Mouse (Mus musculus) heart, adult 2 months (tissue): ENCODE data around the gene Rpl32. TPM values are rescaled to one million over a fixed set of nuclear protein-coding genes. Genes with fewer than 3 reads are reported as not detected.
A peak's percentile ranks its signal among the peaks of the same experiment; 100 is the strongest.

Experiments
- DNase-seq, 2 experiments: peaks; one replicate each; pipeline ENCODE4 v3.0.0; 2021
- H3K27ac ChIP-seq: fragments of 200-600 bp; 2 replicates; pipeline ENCODE4 v1.8.1; 2022
- H3K27me3 ChIP-seq: fragments of 200-500 bp; 2 replicates; pipeline ENCODE4 v1.6.1; 2012; ENCODE audit warnings: mild to moderate bottlenecking, low read length, inconsistent platforms, mixed read lengths; ENCODE audit not compliant: control insufficient read depth, insufficient read depth
- H3K36me3 ChIP-seq: fragments of 200-500 bp; 2 replicates; pipeline ENCODE4 v1.6.1; 2012; ENCODE audit warnings: low read length, inconsistent platforms; ENCODE audit not compliant: control insufficient read depth, insufficient read depth
- H3K4me1 ChIP-seq: fragments of 200-500 bp; 2 replicates; pipeline ENCODE4 v1.6.1; 2011; ENCODE audit warnings: low read length; ENCODE audit not compliant: control insufficient read depth, insufficient read depth
- H3K4me3 ChIP-seq: fragments of 200-600 bp; 2 replicates; pipeline ENCODE4 v1.8.1; 2022
- H3K79me2 ChIP-seq: fragments of 200-500 bp; replicated peaks from 2 replicates; pipeline ENCODE4 v1.6.1; 2012; ENCODE audit warnings: mild to moderate bottlenecking, inconsistent platforms, low read length, moderate library complexity, mixed read lengths; ENCODE audit not compliant: control insufficient read depth, insufficient read depth
- H3K9ac ChIP-seq: fragments of 200-500 bp; 2 replicates; pipeline ENCODE4 v1.6.1; 2012; ENCODE audit warnings: low read depth, mild to moderate bottlenecking, control low read depth, inconsistent platforms, low read length, mixed read lengths
- CTCF ChIP-seq: fragments of 200-600 bp; IDR thresholded peaks from 2 replicates; pipeline ENCODE4 v1.8.1; 2022; ENCODE audit warnings: antibody characterized with exemption, mild to moderate bottlenecking, moderate library complexity
- EP300 ChIP-seq: fragments of 200-500 bp; IDR thresholded peaks from 2 replicates; pipeline ENCODE4 v1.6.1; 2011; ENCODE audit warnings: low read depth, low read length, control low read depth; ENCODE audit not compliant: insufficient read depth
- POLR2A ChIP-seq: fragments of 200-500 bp; IDR thresholded peaks from 2 replicates; pipeline ENCODE4 v1.6.1; 2011; ENCODE audit warnings: mild to moderate bottlenecking, low read depth, low read length, control low read depth; ENCODE audit not compliant: insufficient read depth
- WGBS: fragments of 180-500 bp; shearing (Covaris S2); methylation state at CpG from one replicate; pipeline ENCODE4 v1.1.7; 2018; 5-methylcytosine and 5-hydroxymethylcytosine counted together
- intact Hi-C: fragments of 180-260 bp; cut with DNase I; formaldehyde crosslinking; loops from one replicate; pipeline ENCODE4 v1.15.1; 2025
- polyA plus RNA-seq: library from polyadenylated mRNA; depleted of rRNA; stranded (reverse); fragments of >200 nt; gene quantifications from 2 replicates; pipeline ENCODE4 v1.2.3, GENCODE M21; 2012
- total RNA-seq, 2 experiments: library from RNA; stranded (reverse); gene quantifications; 2 replicates each; pipeline ENCODE4 v1.2.3; 2021

Rpl32 gene
- total and polyA plus RNA-seq, 3 experiments: 328 to 679 (median 579) TPM

DNA sequence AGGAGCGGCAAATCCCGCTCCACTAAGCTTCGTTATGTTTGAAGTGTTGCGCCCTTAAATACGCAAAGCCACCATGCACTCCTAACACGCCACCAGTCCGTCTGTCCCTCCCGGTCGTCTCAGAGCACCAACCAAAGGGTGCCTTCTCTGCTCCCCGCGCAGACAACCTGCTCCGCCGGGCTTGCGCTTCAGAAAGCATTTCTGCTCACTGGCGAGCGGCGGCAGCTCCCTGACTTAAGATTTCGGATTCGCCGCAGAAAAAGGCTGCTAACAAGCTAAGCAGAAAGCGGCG is 405 bp downstream of the Rpl32 start:
- WGBS: under 1% methylated on average over 22 of the region's 22 CpGs
- peak overlapping the region; percentile 99 for H3K9ac ChIP-seq
- H3K27me3 ChIP-seq: no peaks in the 10 kb centered on the region
- H3K4me1 ChIP-seq: peaks cover 10% of the 10 kb centered on the region
- intact Hi-C loops: loop anchor here (5.0 kb wide), 1 partner anchor 206 kb away; the partner anchor contains the start of gene Mkrn2
- H3K4me3 ChIP-seq: peak overlapping the region; percentile 99
- H3K27ac ChIP-seq: peak overlapping the region; percentile 98
- 0 out of 2 replicates have a peak, but pooled peaks cover 3% of the 10 kb centered on the region for H3K79me2 ChIP-seq
- no peak for DNase-seq
- TF ChIP-seq EP300 (no peak), CTCF (no peak), POLR2A (no peak)
- peaks cover 13% of the 10 kb centered on the region for H3K36me3 ChIP-seq

DNA sequence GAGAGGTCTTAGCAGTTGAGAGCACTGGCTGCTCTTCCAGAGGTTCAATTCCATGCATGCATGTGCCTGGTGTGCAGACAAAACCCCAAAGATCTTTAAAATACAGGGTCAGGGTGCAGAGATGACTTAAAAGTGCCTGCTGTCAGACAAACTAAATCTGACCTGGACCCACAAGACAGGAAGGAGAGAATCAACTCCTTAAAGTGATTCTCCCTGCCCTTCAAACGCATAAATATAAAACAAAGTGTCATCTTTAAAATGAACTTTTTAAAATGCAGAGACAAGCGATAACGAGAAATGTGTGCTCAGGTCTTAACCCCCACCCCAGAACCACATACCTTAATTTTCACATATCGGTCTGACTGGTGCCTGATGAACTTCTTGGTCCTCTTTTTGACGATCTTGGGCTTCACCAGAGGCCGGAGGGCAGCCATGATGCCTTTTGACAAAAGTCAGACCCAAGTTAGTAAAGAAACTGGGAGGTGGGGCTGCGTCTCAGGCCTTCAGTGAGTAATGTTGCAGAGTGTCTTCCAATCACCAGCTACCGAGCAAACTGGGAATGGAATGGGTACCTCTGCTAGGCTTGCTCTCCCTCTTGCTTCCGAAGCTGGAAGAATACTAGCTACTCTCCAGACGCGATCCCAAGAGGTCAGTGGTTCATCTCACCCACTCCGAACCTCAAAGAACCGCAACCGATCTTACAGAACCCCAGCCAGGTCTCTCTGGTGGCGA is 917 bp downstream of the Rpl32 start:
- peak overlapping the region; percentile 99 for H3K9ac ChIP-seq
- DNase-seq: no peak
- H3K79me2 ChIP-seq: 0 out of 2 replicates have a peak, but pooled peaks cover 3% of the 10 kb centered on the region
- peak overlapping the region; percentile 99 for H3K4me3 ChIP-seq
- WGBS: 2% methylated on average over 15 of the region's 15 CpGs
- H3K36me3 ChIP-seq: peaks cover 13% of the 10 kb centered on the region
- no peaks in the 10 kb centered on the region for H3K27me3 ChIP-seq
- TF ChIP-seq EP300 (no peak), CTCF (no peak), POLR2A (no peak)
- intact Hi-C loops: loop anchor here (5.0 kb wide), 1 partner anchor 205 kb away; the partner anchor contains the start of gene Mkrn2
- H3K27ac ChIP-seq: peak overlapping the region; percentile 98
- peaks cover 10% of the 10 kb centered on the region for H3K4me1 ChIP-seq

DNA sequence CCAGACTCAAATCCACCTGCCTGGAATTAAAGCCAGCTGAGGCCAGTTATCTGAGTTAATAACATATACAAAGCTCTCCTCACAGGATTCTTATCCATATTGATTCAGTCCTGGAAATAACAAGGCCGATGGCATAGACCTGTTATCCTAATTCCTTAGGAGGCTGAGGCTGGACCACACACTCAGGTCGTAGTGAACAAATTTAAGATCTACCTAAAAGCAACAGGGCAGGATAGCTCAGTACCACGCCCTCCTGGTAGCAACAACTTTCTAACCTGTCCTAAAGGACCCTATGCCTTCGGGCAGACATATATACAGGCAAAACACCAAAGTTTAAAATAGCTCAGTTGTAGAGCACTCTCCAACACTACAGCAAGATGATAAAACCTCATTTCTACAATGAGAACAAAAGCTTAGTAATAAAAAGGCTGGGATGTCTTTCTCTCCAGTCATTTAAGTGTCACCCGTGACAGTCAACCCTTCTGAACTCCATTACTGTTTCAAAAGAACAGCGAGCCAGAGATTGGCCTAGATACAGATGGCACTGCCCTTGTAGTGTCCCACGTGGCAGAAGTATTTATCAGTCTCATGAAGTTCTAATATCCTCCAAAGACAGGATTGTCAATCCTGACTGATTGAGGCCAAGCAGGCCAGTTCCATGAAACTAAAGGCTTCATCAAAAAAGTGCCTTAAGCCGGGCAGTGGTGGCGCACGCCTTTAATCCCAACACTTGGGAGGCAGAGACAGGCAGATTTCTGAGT is 3.9 kb downstream of the Rpl32 start:
- H3K4me1 ChIP-seq: peaks cover 10% of the 10 kb centered on the region
- intact Hi-C loops: loop anchor here (5.0 kb wide), 2 partner anchors 77 to 202 kb away; partner anchors contain the start of gene Mkrn2
- peaks cover 13% of the 10 kb centered on the region for H3K36me3 ChIP-seq
- H3K27ac ChIP-seq: no peak overlapping the region
- 66% methylated on average over 10 of the region's 10 CpGs for WGBS
- TF ChIP-seq EP300 (no peak), CTCF (no peak), POLR2A (no peak)
- H3K9ac ChIP-seq: no peak overlapping the region
- H3K79me2 ChIP-seq: 0 out of 2 replicates have a peak, but pooled peaks cover 3% of the 10 kb centered on the region
- no peaks in the 10 kb centered on the region for H3K27me3 ChIP-seq
- DNase-seq: no peak
- no peak overlapping the region for H3K4me3 ChIP-seq

GRCm38 (mm10) chr6:115803541-115804382 is 4.8 kb downstream of the Rpl32 start:
- Histone ChIP-seq H3K27ac (no peak overlapping the region), H3K27me3 (no peaks in the 10 kb centered on the region), H3K9ac (no peak overlapping the region), H3K79me2 (0 out of 2 replicates have a peak, but pooled peaks cover 3% of the 10 kb centered on the region), H3K4me3 (no peak overlapping the region), H3K4me1 (peaks cover 10% of the 10 kb centered on the region), H3K36me3 (peaks cover 13% of the 10 kb centered on the region)
- 34% methylated on average over 16 of the region's 16 CpGs for WGBS
- intact Hi-C loops: loop anchor here (5.0 kb wide), 1 partner anchor 76 kb away; no protein-coding TSS in a partner anchor
- peak; percentile 64 to 71 for DNase-seq
- no peak for TF ChIP-seq EP300
- TF ChIP-seq POLR2A: no peak
- peak; percentile 79 for TF ChIP-seq CTCF

DNA sequence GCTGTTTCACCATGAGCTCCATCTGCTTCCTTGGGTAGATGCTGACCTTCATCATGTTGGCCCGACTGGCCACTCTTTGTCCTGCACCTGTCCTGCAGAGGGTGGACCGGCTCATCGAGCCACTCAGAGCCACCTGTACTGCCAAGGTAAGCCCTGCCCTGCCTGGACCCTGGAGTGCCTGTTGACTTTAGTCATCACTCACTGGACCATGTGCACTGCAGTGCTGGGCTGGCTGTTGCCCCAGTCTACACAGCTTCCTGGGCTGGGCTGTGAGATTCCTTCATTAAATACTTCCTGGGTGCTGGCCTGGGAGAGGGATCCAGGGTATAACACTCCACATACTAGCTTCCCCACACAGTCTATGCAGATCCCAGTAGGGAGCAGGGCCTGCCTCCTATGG is 6.7 kb downstream of the Rpl32 start:
- intact Hi-C loops: loop anchor here (5.0 kb wide), 1 partner anchor 75 kb away; no protein-coding TSS in a partner anchor
- H3K4me3 ChIP-seq: no peak overlapping the region
- no peak overlapping the region for H3K9ac ChIP-seq
- H3K27me3 ChIP-seq: no peaks in the 10 kb centered on the region
- no peak overlapping the region for H3K27ac ChIP-seq
- H3K36me3 ChIP-seq: peaks cover 10% of the 10 kb centered on the region
- no peak for DNase-seq
- no peak for TF ChIP-seq POLR2A
- no peak for TF ChIP-seq CTCF
- TF ChIP-seq EP300: no peak
- H3K4me1 ChIP-seq: peaks cover 4% of the 10 kb centered on the region
- H3K79me2 ChIP-seq: no peaks in the 10 kb centered on the region
- 94% methylated on average over 3 of the region's 3 CpGs for WGBS
